Mouse (Mus musculus) heart, postnatal 25 days (tissue): ENCODE data around the gene Tsn. TPM values are rescaled to one million over a fixed set of nuclear protein-coding genes. Genes with fewer than 3 reads are reported as not detected.

Experiments used
- DNase-seq: peaks from one replicate; pipeline ENCODE4 v3.0.0; 2022; ENCODE audit warnings: low spot score
- intact Hi-C: fragments of 180-260 bp; cut with DNase I; formaldehyde crosslinking; loops from one replicate; pipeline ENCODE4 v1.15.1; 2025
- total RNA-seq, 2 experiments: library from RNA; stranded (reverse); gene quantifications; 2 replicates each; pipeline ENCODE4 v1.2.3; 2021

Tsn gene
- 10 to 100 TPM; 62.7 to 64.3 TPM for total RNA-seq

DNA sequence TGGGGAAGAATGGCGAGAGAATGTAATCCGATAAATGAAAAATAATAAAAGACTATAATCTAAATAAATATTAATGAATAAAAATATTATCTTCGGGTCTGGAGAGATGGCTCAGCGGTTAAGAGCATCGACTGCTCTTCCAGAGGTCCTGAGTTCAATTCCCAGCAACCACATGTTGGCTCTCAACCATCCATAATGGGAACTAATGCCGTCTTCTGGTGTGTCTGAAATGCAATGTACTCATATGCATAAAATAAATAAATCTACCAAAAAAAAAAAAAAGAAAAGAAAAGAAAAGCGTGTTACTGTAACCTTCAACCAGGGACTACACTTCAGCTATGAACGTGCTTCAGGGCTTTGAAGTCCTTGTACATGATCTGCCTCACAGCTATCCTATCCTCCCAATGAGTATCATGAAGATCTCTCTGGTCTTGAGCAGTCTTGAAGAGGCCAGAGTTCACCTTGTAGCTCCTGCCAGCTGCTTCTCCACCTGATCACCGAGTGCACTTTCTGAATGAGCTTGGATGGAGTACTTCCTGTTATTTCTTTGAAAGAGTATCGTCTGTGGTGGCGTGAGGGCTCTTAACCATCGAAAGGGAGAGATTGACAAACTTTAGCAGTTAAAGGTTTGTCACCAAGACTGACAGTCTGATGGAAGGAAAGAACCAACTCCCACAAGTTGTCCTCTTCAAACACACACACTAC is at the start of gene Tsn:
TSS of gene Tsn (minus strand) at position 118 of the 705 bp plus-strand sequence.
- intact Hi-C loops: no loop called here

DNA sequence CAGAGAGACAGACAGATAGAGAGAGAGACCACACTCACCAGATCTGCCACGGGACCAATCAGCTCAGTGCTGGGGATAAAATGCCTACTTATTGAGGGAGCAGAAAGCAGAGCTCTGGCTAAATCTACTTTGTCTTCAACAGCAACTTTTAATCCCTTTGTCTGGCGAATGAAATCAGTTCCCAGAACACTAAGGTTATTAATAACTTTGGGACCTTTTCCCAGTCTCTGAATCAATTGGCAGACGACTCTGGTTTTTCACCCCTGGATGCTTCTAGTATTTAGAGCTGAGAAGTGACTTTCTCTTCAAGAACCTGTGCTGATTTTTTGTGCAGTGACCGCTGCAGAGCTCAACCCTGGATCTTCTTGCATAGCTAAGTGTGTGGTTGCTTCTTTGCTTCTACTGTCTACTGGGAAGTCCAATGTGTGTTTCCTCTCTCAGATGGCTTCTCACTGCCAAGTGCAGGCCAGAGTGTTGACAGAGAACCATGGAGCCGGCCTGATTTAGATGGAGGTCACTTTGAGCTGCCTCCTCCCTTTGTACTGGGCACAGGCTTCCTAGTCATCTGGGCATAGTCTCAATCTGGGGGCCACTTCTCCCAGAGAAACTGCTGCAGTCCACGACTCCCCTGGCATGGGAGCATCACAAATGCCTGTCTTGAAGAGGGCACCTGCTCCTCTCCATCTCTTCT is 47.7 kb upstream of the Tsn start:
- intact Hi-C loops: no loop called here
- peak; percentile 29 for DNase-seq

More for the DNA sequence above, at the start of gene Tsn:
- DNase-seq: no peak

DNA sequence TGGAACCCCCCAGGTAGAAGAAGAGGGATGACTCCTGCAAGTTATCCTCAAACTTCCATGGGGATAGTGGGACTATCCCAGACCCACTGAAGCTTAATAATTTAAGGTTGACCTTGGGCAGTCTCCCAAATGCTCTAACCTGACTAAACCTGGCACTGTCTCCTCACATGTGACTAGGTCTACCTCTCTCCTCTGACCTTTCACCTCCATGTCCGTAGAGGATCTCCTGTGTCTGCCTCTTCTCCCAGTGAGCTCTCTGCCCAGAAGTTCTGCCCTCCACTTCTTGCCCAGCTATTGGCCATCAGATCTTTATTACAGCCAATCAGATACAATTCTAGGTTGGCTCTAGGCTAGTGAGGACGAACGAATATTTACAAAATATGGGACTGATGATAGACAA is 38.4 kb upstream of the Tsn start:
- no peak for DNase-seq
- intact Hi-C loops: no loop called here

DNA sequence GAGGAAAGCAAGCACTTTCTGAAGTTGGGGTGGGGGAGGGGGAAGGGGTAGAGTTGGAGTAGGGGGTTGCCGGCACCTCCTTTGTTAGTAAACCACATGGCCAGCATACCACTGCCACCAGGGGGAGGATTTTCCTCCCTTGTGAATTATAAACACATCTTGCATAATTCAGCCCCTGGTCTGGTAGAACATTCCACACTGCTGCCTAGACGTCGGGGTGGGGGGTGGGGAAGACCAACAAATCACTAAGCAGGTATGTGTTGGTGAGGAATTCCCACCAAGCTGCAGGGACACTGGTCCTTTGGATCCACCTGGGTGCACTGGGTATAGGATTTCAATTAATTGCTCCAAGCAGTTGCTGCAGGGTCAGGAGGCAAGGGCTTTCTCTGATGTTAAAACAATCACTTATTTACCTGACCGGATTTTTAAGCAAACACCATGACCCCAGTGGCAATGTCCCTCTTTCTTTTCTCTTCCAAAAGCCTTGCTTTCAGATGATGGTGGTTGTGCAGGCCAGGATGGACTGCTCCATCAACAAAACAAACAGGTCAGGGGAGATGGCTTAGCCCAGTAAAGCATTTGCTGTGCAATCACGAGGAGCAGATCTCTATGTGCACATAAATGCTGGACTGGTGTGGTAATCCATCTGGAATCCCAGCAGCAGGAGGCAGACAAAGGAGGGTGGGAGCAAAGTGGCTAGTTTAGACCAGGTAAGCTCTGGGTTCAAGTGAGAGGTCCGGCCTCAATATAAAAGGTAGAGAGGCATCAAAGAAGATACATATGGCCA is 32.3 kb upstream of the Tsn start:
- intact Hi-C loops: no loop called here
- DNase-seq: no peak

DNA sequence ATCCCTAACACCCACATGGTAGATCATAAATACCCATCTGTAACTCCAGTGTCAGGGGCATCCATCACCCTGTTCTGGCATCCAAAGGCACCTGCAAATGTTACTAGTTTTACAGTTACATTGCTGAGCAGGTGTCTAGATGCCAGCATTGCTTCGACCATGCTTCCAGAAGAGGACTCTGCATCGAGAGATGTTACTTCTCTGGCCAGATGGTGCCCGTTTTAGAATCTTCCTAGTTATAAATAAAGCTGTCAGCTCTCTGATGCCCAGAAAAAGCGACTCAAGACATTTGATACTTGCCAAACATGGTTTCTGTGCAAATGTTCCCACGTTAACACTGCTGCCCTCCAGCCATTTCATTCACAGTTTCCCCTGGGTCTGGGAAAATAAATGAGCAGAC is 26.4 kb upstream of the Tsn start:
- intact Hi-C loops: loop anchor here (5.0 kb wide), 2 partner anchors 124 to 419 kb away; no protein-coding TSS in a partner anchor
- DNase-seq: no peak

DNA sequence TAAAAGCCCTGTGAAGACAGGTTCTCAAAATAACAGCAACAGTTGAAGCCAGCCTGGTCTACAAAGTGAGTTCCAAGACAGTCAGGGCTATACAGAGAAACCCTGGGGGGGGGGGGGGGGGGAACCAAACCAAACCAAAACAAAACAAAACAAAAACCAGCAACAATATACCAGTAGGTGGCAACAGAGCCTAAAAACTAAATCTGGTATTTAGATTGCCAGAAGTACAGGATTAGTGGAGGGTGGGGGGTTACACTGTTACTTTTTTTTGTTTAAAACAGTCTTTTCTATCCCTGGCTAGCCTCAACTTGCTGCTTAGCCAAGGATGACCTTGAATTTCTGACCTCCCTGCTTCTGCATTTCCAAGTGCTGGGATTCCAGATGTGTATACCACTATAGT is 24.3 kb upstream of the Tsn start:
- DNase-seq: no peak

DNA sequence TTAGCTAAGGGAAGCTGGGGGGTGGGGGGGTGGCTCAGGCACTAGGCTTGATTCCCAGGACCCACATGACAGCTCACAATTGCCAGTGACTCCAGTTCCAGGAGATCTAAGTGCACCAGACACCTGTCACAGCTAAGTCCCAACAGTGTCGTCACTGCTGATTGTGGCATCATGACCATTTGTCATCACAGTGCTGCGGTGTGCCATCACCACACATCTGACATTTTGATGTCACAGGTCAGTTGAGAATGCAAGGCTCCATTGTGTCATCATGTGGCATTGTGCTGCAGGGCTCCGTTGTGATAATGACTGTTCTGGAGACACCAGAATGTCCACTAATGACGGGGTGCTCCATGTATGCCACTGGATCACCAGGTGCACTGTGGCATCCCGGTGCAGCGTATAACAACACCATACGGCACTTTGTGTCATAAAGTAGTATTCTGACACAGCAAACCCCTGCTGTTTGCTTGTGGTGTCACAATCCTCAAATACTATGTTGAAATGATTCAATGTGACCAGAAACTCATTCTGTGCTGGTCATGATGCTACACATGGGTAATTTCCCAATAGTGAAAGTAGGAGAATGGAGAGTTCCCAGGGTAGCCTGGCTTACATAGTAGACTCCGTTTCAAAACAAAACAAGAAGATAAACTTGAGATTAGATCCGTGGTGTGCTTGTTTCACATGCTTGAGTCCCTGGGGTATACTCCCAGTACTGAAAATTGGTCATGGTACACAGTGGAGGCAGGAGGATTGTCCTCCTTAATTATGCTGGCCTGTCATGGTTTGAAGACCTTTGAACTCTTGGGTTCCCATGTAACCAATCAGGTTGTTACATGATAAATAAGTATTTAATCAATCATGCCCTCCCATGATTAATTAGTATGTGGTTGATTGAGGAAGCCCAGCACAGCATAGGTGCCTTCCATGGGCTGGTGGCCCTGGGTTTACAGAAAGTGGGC is 23.5 kb upstream of the Tsn start:
- intact Hi-C loops: loop anchor here (2.0 to 5.0 kb wide), 3 partner anchors 127 to 422 kb away; no protein-coding TSS in a partner anchor
- DNase-seq: no peak

More for the DNA sequence above, 24.3 kb upstream of the Tsn start:
- intact Hi-C loops: loop anchor here (2.0 to 5.0 kb wide), 3 partner anchors 126 to 421 kb away; no protein-coding TSS in a partner anchor

DNA sequence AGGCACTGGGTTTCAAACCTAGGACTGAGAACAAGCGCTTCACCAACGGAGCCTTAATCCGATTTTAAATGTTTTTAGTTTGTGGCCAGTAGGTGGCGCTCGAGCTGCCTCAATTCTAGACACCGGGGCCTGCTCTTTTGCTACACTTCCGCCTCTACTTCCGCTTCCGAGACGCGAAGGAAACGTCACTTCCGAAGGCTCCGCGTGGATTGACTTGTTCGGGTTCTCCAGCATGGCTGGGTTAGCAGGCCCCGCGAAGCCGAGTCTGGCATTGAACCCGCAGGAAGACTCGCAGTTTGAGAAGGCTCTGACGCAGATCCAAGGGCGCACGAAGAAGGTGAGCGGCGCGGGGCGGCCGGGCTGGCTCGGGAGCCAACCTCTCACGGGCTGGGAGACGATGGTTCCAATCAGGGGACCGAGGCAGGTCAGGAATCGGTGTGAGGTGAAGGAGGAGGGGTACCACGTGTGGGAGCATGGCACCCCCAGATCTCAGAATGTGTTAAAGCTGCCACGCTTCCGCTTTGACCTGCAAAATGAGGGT is 10.2 kb upstream of the Tsn start, which contains the start of gene Nifk:
TSS of gene Nifk (plus strand) at position 179 of the 541 bp plus-strand sequence.
- peak; percentile 83 for DNase-seq
- intact Hi-C loops: loop anchor here (5.0 kb wide), 4 partner anchors 66 to 436 kb away; partner anchors contain the start of gene Clasp1

DNA sequence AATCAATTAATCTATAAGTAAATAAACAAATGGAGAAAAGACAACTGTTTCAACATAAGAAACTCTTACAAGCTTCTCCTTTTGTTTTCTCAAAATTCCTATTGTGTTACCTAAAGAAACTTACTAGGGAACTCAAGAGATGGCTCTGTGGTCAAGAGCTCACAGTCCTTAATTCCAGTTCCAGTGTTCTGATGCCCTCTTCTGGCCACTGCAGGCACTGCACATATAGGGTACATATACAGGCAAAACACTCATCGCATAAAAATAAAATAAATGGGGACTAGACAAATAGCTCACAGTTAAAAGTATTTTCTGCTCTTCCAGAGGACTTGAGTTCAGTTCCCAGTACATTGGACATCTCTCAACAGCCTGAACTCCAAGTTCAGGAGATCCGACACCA is 9.2 kb upstream of the Tsn start:
- DNase-seq: no peak
- intact Hi-C loops: loop anchor here (5.0 kb wide), 4 partner anchors 67 to 437 kb away; partner anchors contain the start of gene Clasp1

DNA sequence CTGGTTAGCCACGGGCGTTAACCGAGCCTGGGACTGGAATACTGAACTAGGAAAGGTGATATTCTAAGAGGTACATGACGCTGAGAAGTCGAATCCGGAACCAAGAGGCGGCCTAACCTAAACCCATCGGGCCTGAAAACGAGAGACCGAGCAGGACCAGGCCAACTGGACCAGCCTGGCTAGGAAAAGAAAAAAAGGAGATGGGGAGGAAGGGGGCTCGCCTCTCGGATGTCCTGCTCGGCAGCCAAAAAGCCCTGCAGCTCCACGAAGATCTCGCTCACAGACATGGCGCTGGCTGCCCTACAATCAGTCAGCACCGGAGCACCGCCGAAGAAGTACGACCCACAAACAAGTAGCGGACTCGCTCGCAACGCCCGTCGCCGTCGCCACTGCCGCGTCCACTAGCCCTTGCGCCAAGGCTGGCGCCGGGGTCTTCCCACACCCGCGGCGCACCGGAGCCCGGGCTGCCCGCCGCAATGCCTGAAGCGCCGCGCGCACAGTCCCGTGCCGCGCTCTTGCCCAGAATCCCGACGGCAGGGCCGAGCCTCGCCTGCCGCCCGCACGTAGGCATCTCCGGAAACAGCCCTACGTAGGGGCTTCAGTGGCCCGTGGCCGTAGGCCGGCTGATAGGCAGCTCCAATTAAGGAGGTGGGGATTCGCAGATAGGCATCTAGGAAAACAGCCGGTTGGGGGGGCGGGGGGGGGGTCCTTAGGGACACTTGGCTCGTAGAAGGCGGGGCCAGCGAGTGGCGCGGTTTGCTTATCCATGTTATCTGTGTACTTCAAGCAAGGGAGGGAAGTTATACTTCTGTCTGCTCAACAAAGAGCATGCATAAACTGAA is 538 bp downstream of the Tsn start:
- intact Hi-C loops: no loop called here
- peak; percentile 76 for DNase-seq

DNA sequence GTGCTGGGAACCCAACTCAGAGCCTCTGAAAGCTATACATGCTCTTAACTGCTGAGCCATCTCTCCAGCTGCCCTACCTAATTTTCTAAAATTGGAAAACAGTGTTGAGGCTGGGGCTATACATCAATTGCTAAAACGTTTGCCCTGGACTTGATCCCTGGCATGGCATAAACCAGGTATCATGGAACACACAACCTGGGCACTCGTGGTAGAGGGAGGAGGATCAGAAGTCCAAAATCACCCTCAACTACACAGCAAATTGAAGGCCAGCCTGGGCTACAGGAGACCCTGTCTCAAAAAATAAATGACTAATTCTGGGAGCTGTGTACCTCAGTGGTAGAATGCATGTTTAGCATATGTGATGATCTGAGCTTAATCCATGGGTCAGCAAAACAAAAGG is 13.8 kb downstream of the Tsn start:
- intact Hi-C loops: no loop called here
- DNase-seq: no peak

DNA sequence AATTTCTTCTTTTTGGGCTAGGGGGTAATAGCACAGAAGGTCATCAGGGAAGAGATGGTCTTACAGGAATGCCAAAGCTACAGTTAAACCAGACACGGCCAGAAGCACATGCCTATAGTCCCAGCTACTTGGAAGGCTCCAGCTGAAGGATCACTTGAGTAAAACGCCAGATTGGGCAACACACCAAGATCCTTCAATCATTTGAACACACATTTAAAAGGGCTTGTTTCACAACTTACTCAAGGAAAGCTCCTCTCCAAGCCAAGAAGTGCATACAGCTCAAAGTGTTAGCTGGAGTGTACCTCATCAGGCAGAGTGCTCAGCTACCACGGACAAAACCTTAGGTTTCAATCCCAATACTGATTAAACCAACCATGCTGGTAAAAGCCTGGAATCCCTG is 14.9 kb downstream of the Tsn start:
- intact Hi-C loops: no loop called here
- DNase-seq: no peak

DNA sequence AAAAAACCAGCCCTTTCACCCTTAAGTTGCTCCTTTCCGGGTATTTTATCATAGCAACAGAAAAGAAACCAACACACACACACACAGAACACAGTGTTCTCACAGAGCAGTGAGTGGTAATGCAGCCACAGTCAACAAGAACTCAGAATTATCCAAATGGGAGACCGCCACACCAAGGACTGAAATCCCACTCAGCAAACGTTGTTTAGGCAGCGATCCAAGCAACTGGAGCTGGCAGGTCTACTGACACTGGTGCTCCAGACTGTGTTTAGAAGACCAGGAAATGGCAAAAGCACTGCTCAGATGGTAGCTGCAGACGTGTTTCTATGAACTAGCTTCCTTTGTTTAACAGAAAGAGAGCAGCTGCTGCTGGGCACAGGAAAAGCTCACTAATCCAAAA is 16.7 kb downstream of the Tsn start:
- intact Hi-C loops: no loop called here
- no peak for DNase-seq

DNA sequence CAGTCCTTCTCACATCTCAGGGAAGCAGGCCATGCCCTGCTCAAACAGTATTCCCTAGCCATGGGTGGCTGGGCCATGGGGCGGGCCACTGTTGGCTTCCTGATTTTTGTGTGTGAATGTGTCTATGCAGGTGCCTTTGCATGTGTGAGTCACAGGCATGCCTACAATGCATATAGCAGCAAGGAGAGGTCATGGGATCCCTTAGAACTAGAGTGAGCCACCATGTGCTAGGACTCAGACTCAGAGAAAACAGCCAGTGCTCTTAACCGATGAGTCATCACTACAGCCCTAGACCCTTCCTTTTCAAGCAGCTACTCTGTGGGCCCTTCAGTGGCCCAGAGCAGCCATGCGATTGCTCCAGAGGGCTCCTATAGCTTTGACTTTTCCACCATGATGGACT is 17.3 kb downstream of the Tsn start:
- DNase-seq: no peak
- intact Hi-C loops: no loop called here

DNA sequence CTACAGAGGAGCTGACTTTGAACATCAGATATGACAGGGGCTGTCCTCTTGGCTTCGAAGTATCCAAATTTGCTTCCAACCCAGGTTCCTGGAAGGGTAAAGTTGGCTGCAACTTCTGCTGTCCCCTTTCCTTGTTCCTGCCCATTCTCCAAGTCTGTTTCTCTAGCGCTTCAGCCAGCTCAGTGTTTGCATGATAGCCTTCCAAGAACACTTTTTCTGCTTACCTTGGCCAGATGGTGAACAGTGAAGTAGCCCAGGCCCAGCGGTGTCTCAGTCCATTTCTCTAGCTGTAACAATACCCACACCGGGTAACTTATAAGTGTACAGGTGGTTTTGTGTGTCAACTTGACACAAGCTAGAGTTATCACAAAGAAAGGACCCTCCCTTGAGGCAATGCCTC is 19.2 kb downstream of the Tsn start:
- DNase-seq: no peak
- intact Hi-C loops: no loop called here

DNA sequence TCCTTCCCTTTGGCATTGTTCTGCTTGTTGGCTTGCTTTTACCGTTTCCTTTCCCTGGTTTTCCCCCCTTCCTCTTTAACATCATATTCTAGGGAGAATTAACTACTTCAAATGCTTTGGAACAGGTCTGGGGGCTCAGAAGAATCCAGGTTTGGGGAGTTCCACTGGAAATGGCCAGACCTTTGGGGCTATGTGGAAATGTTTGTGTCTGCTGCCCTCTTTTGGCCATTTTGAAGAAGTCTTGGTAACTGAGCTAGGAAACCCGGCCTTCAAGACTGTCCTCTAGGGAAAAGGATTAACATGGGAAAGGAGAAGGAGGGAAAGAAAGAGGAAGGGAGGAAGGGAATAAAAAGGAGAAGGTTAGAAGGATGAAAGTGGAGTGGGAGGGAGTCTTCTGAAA is 36.4 kb downstream of the Tsn start:
- intact Hi-C loops: no loop called here
- DNase-seq: no peak

DNA sequence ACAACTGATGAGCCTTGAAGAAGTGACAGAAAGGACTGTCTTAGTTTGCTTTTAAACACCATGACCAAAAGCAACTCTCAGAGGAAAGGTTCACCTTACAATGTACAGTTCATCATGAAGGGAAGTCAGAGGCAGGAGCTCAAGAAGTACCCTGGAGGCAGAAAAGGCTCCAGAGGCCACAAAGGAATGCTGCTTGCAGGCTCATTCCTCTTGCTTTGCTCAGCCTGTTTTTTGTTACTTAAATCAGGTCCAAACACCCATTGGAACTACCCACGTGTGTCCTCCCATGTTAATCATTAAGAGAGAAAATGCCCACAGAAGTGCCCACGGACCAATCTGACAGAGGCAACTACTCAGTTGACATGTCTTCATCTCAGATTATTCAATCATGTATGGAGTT is 59.6 kb downstream of the Tsn start:
- intact Hi-C loops: no loop called here
- no peak for DNase-seq
